Mouse (Mus musculus): ENCODE data around the gene Ikzf3.

- TF ChIP-seq CTCF (IDR thresholded peaks at IDR 0.05; ENCODE audit: low read depth, low read length) = no peak
- no peak for TF ChIP-seq POLR2A (IDR thresholded peaks at IDR 0.05; ENCODE audit: borderline replicate concordance, low read depth, low read length)
These were observed 57.1 kb downstream of the Ikzf3 start for GRCm38 (mm10) chr11:98488540-98489234.
